ENCODE assay signal across 8 mouse cellular contexts in genomic region chr11:31671354-31672169, GRCm38 (mm10). TPM values are rescaled to one million over a fixed set of nuclear protein-coding genes. Genes with fewer than 3 reads are reported as not detected.
A peak's percentile ranks its signal among the peaks of the same experiment; 100 is the strongest.
DNase-seq lines count a peak whose midpoint lies in the region; ATAC-seq lines count a peak whose summit lies in the region.

Gene Bod1, minus strand, starts transcription at chr11:31671885.

- peak; percentile 93 for DNase-seq in Muller cell, postnatal 12 days (ENCODE audit: inconsistent ontology term)
- peak; percentile 96 for DNase-seq in cerebellum, adult 9-11 months
- DNase-seq in frontal cortex, postnatal 10 days (ENCODE audit: low spot score in 2 of 2): peak; percentile 94
- DNase-seq in layer of hippocampus, postnatal 14 days (ENCODE audit: low spot score in 2 of 2): peak; percentile 90 to 98
- DNase-seq in lung, postnatal 14 days: peak; percentile 92
- peak; percentile 93 for DNase-seq in retina, adult 2 months (ENCODE audit: low read depth, low spot score)
- DNase-seq in thymus, postnatal 36 days: peak; percentile 87 to 93

- peak; percentile 97 for ATAC-seq in hindbrain, embryonic 12.5 days (ENCODE audit: low FRiP score)

- H3K9ac ChIP-seq in hindbrain, embryonic 12.5 days: peak within 1 kb of the TSS; percentile 97

- peaks cover 20% of the 10 kb centered on the region for H3K4me1 ChIP-seq in hindbrain, embryonic 12.5 days

- peak within 1 kb of the TSS; percentile 63 for H3K4me2 ChIP-seq in hindbrain, embryonic 12.5 days (replicated peaks)

- H3K9me3 ChIP-seq in hindbrain, embryonic 12.5 days (replicated peaks): no peaks in the 10 kb centered on the region

- H3K36me3 ChIP-seq in hindbrain, embryonic 12.5 days: peaks cover 31% of the 10 kb centered on the region

- peak within 1 kb of the TSS; percentile 94 for H3K4me3 ChIP-seq in hindbrain, embryonic 12.5 days

- no peaks in the 10 kb centered on the region for H3K27me3 ChIP-seq in hindbrain, embryonic 12.5 days

- under 1% methylated on average over 72 of the region's 76 CpGs for WGBS in hindbrain, embryonic 12.5 days

- H3K27ac ChIP-seq in hindbrain, embryonic 12.5 days: peak within 1 kb of the TSS; percentile 60

RNA-seq across cellular contexts. Expression of gene Bod1, which starts in this region (rescaled TPM):
- polyA plus RNA-seq in hindbrain, embryonic 12.5 days (2016; fragmentation: Nextera tagmentation; extraction: Ambion mirVana): 146 and 162 TPM in 2 replicates
- total RNA-seq in layer of hippocampus, postnatal 14 days (2021): 10 to 100 TPM; 87.3 to 87.9 TPM

Comparison
In these comparisons a context has a peak if more than half of its experiments do, and no peak if none do; other contexts are left out.
1. Peak in every context shown above with its lines: DNase-seq, ATAC-seq, H3K4me3 ChIP-seq and H3K27ac ChIP-seq.